In the genomic region with DNA sequence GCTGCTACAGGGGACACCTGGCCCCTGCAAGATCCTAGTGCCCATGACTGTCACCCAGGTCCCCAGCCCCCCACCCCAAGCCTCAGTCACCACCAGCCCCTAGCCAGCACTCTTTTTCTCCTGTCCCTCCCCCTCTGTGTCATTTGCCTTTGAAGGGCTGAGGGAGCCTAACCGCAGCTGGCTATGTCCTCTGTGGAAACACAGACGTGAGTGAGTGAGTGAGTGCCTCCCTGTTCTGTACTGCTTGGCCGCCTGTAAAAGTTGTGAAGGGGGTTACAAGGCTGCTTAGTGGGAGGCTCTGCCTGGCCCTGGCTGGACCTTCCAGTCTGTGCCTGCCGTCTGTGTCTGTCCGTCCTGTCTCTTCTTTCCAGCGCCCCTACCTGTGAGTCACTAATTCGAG, we compare ENCODE assay signal across 13 mouse cellular contexts. TPM values are rescaled to one million over a fixed set of nuclear protein-coding genes. Genes with fewer than 3 reads are reported as not detected.
DNase-seq lines count a peak whose midpoint lies in the region; ATAC-seq lines count a peak whose summit lies in the region.
"Had no signal": no experiment of that assay in that cellular context is flagged by ENCODE, and none has a peak within 500 bp of the region (broad histone marks: within the 10 kb centered on the region; RNA-seq: fewer than 3 reads in every experiment).

No protein-coding gene starts in this region.

- 56% methylated on average over 7 of the region's 7 CpGs for WGBS in heart, embryonic 15.5 days
- WGBS in midbrain, embryonic 10.5 days: 55% methylated on average over 7 of the region's 7 CpGs
- WGBS in midbrain, embryonic 13.5 days: 59% methylated on average over 7 of the region's 7 CpGs
- 55% methylated on average over 7 of the region's 7 CpGs for WGBS in limb, embryonic 12.5 days
- 54% methylated on average over 7 of the region's 7 CpGs for WGBS in stomach, embryonic 16.5 days

- DNase-seq in heart, postnatal 25 days (ENCODE audit: low spot score): no peak
- DNase-seq in midbrain, embryonic 10.5 days (ENCODE audit: low spot score): no peak
- DNase-seq in layer of hippocampus, adult 9-11 months: no peak
- DNase-seq in spleen, adult 12 weeks (ENCODE audit: low spot score): no peak
- DNase-seq: cerebellum, adult 9-10 months; layer of hippocampus, postnatal 36 days; thymus, postnatal 25 days had no signal

- H3K9ac ChIP-seq in heart, embryonic 15.5 days: no peak overlapping the region
- H3K9ac ChIP-seq in midbrain, embryonic 13.5 days (replicated peaks): no peak overlapping the region
- no peak overlapping the region; the same call in 1 of the 2 replicates for H3K9ac ChIP-seq in limb, embryonic 12.5 days (replicated peaks)
- H3K9ac ChIP-seq in stomach, embryonic 16.5 days (ENCODE audit: low read length): 0 out of 2 replicates have a peak overlapping the region, but pooled peaks have one; percentile 11
- H3K9ac ChIP-seq: midbrain, embryonic 12.5 days had no signal

- H3K27ac ChIP-seq in heart, embryonic 15.5 days: peak overlapping the region; percentile 60
- H3K27ac ChIP-seq in midbrain, embryonic 10.5 days (replicated peaks): peak overlapping the region; percentile 83
- H3K27ac ChIP-seq in midbrain, embryonic 13.5 days: no peak overlapping the region
- peak overlapping the region; percentile 59 for H3K27ac ChIP-seq in limb, embryonic 12.5 days
- peak overlapping the region; percentile 90 for H3K27ac ChIP-seq in stomach, embryonic 16.5 days (ENCODE audit: low read length)
- H3K27ac ChIP-seq: midbrain, embryonic 12.5 days had no signal

- H3K36me3 ChIP-seq in heart, embryonic 15.5 days: no peaks in the 10 kb centered on the region
- no peaks in the 10 kb centered on the region for H3K36me3 ChIP-seq in midbrain, embryonic 10.5 days
- H3K36me3 ChIP-seq in midbrain, embryonic 13.5 days: no peaks in the 10 kb centered on the region
- H3K36me3 ChIP-seq in limb, embryonic 12.5 days: no peaks in the 10 kb centered on the region
- no peaks in the 10 kb centered on the region for H3K36me3 ChIP-seq in stomach, embryonic 16.5 days (ENCODE audit: control insufficient read depth, insufficient read depth, low read length)
- H3K36me3 ChIP-seq: midbrain, embryonic 12.5 days had no signal

- peaks cover 14% of the 10 kb centered on the region for H3K4me1 ChIP-seq in heart, embryonic 15.5 days (replicated peaks)
- H3K4me1 ChIP-seq in midbrain, embryonic 10.5 days: peaks cover 23% of the 10 kb centered on the region
- peaks cover 9% of the 10 kb centered on the region; the same call in 1 of the 2 replicates for H3K4me1 ChIP-seq in midbrain, embryonic 13.5 days (replicated peaks)
- H3K4me1 ChIP-seq in limb, embryonic 12.5 days (replicated peaks): peaks cover 11% of the 10 kb centered on the region
- peaks cover 14% of the 10 kb centered on the region for H3K4me1 ChIP-seq in stomach, embryonic 16.5 days (ENCODE audit: control insufficient read depth, insufficient read depth, low read length)

- intact Hi-C loops in heart, postnatal 25 days (cut with DNase I): no loop called here

- H3K9me3 ChIP-seq in heart, embryonic 15.5 days (replicated peaks): no peaks in the 10 kb centered on the region
- no peaks in the 10 kb centered on the region for H3K9me3 ChIP-seq in midbrain, embryonic 10.5 days (replicated peaks)
- H3K9me3 ChIP-seq in midbrain, embryonic 13.5 days: no peaks in the 10 kb centered on the region
- H3K9me3 ChIP-seq in limb, embryonic 12.5 days: no peaks in the 10 kb centered on the region
- H3K9me3 ChIP-seq in stomach, embryonic 16.5 days (replicated peaks; ENCODE audit: control insufficient read depth, low read length): no peaks in the 10 kb centered on the region
- H3K9me3 ChIP-seq: midbrain, embryonic 12.5 days had no signal

- H3K4me3 ChIP-seq in heart, embryonic 15.5 days: no peak overlapping the region
- H3K4me3 ChIP-seq in midbrain, embryonic 10.5 days: peak overlapping the region; percentile 9; the same call in 1 of the 2 replicates
- H3K4me3 ChIP-seq in midbrain, embryonic 13.5 days (replicated peaks): no peak overlapping the region
- H3K4me3 ChIP-seq in limb, embryonic 12.5 days (replicated peaks): no peak overlapping the region
- H3K4me3 ChIP-seq in stomach, embryonic 16.5 days (replicated peaks; ENCODE audit: low read length): no peak overlapping the region
- H3K4me3 ChIP-seq: erythroblast, embryonic 14.5 days; midbrain, embryonic 12.5 days had no signal

- H3K4me2 ChIP-seq in heart, embryonic 15.5 days: no peak overlapping the region
- H3K4me2 ChIP-seq in midbrain, embryonic 13.5 days (replicated peaks): no peak overlapping the region
- no peak overlapping the region for H3K4me2 ChIP-seq in limb, embryonic 12.5 days
- no peak overlapping the region for H3K4me2 ChIP-seq in stomach, embryonic 16.5 days (ENCODE audit: low read depth, low read length)
- H3K4me2 ChIP-seq: midbrain, embryonic 12.5 days had no signal

- H3K27me3 ChIP-seq in heart, embryonic 15.5 days: no peaks in the 10 kb centered on the region
- peaks cover 13% of the 10 kb centered on the region; the same call in 1 of the 2 replicates for H3K27me3 ChIP-seq in midbrain, embryonic 10.5 days (ENCODE audit: low read depth, poor library complexity, severe bottlenecking)
- no peaks in the 10 kb centered on the region for H3K27me3 ChIP-seq in midbrain, embryonic 13.5 days
- no peaks in the 10 kb centered on the region for H3K27me3 ChIP-seq in limb, embryonic 12.5 days
- H3K27me3 ChIP-seq in stomach, embryonic 16.5 days (ENCODE audit: control insufficient read depth, insufficient read depth, low read length): no peaks in the 10 kb centered on the region
- H3K27me3 ChIP-seq: midbrain, embryonic 12.5 days had no signal

- peak; percentile 23; the same call in 1 of the 2 replicates for ATAC-seq in heart, embryonic 15.5 days (replicated peaks; ENCODE audit: insufficient number of reproducible peaks, insufficient read depth, low FRiP score, low read depth)
- no peak for ATAC-seq in midbrain, embryonic 13.5 days
- ATAC-seq in limb, embryonic 12.5 days (ENCODE audit: insufficient number of reproducible peaks, insufficient read depth, low FRiP score, low TSS enrichment, low read depth): peak; percentile 20; the same call in 1 of the 2 replicates
- peak; percentile 11; the same call in 1 of the 2 replicates for ATAC-seq in stomach, embryonic 16.5 days (ENCODE audit: insufficient read depth, low FRiP score)

RNA-seq across cellular contexts. Expression of a gene that starts 5.4 kb away (rescaled TPM):
- 2.4 and 3.4 TPM in 2 replicates for polyA plus RNA-seq in heart, embryonic 15.5 days (2015; fragmentation: Nextera tagmentation; extraction: Ambion mirVana)
- 1 to 10 TPM; 5.5 to 6.0 TPM for total RNA-seq in heart, postnatal 25 days (2021)
- polyA plus RNA-seq in midbrain, embryonic 10.5 days (2016; fragmentation: Nextera tagmentation; extraction: Ambion mirVana): 3.3 and 3.5 TPM in 2 replicates
- 4.4 and 4.6 TPM in 2 replicates for polyA plus RNA-seq in midbrain, embryonic 13.5 days (2015; fragmentation: Nextera tagmentation; extraction: Ambion mirVana)
- polyA plus RNA-seq in limb, embryonic 12.5 days (2016; fragmentation: Nextera tagmentation; extraction: Ambion mirVana): 4.1 and 5.9 TPM in 2 replicates
- polyA plus RNA-seq in stomach, embryonic 16.5 days (2015; fragmentation: Nextera tagmentation; extraction: Ambion mirVana): 1.8 and 2.4 TPM in 2 replicates
- polyA plus RNA-seq: erythroblast, embryonic 14.5 days had no signal
